Mouse (Mus musculus): Measurements from ENCODE around the gene Cd302. TPM values are rescaled to one million over a fixed set of nuclear protein-coding genes. Genes with fewer than 3 reads are reported as not detected.

The Cd302 gene
- polyA plus RNA-seq, 1 experiment: 15.3 TPM

DNA sequence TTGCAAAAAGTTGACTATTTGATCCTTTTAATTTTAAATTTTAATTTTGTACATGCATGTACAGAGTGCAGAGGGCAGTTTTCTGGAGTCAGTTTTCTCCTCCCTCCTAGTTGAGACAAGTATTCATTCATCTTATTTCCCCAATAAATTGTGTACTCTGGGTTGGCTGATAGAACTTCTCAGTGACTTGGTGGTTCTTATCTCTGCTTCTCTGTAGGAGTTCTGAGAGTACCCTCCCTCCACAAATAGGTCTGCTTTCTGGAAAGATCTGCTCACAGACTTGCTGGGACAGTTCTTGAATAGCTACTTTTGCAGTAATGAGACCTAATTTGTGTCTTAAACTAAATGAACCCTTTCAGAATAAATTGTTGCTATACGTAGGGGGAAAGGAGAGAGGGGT lies 55.8 kb downstream of the Cd302 start:
- no peaks in the 10 kb centered on the region for H3K4me1 ChIP-seq (ENCODE audit: control insufficient read depth, insufficient read depth, insufficient read length)

GRCm38 (mm10) chr2:60223489-60223888 lies 60.8 kb downstream of the Cd302 start:
- Histone ChIP-seq H3K27me3 (ENCODE audit: control insufficient read depth, insufficient read depth, low read length) (no peaks in the 10 kb centered on the region), H3K36me3 (ENCODE audit: control insufficient read depth, insufficient read depth, low read length) (no peaks in the 10 kb centered on the region), H3K4me1 (ENCODE audit: control insufficient read depth, insufficient read depth, insufficient read length) (no peaks in the 10 kb centered on the region; the same call in 1 of the 2 replicates), H3K27ac (ENCODE audit: insufficient read depth, low read length) (no peak overlapping the region), H3K4me3 (ENCODE audit: extremely low read depth, insufficient read depth, insufficient read length) (no peak overlapping the region)
- DNase-seq (ENCODE audit: low read depth in 1 of 2, low spot score in 2 of 2): no peak
- 64% methylated on average over 1 of the region's 1 CpGs for WGBS
- TF ChIP-seq POLR2A (IDR thresholded peaks at IDR 0.05; ENCODE audit: low read depth, low read length): no peak

More for the DNA sequence above, 55.8 kb downstream of the Cd302 start:
- no peak for DNase-seq (ENCODE audit: low read depth in 1 of 2, low spot score in 2 of 2)
- H3K27ac ChIP-seq (ENCODE audit: insufficient read depth, low read length): no peak overlapping the region
- no peak for TF ChIP-seq CTCF (IDR thresholded peaks at IDR 0.05; ENCODE audit: extremely low read depth, insufficient read depth, insufficient read length, insufficient replicate concordance)
- TF ChIP-seq POLR2A (IDR thresholded peaks at IDR 0.05; ENCODE audit: low read depth, low read length): no peak
- H3K36me3 ChIP-seq (ENCODE audit: control insufficient read depth, insufficient read depth, low read length): peaks cover 18% of the 10 kb centered on the region
- 96% methylated on average over 1 of the region's 1 CpGs for WGBS
- no peaks in the 10 kb centered on the region for H3K27me3 ChIP-seq (ENCODE audit: control insufficient read depth, insufficient read depth, low read length)
- H3K4me3 ChIP-seq (ENCODE audit: extremely low read depth, insufficient read depth, insufficient read length): no peak overlapping the region

GRCm38 (mm10) chr2:60221954-60222353 lies 62.3 kb downstream of the Cd302 start:
- Histone ChIP-seq H3K27ac (ENCODE audit: insufficient read depth, low read length) (no peak overlapping the region), H3K36me3 (ENCODE audit: control insufficient read depth, insufficient read depth, low read length) (no peaks in the 10 kb centered on the region), H3K27me3 (ENCODE audit: control insufficient read depth, insufficient read depth, low read length) (no peaks in the 10 kb centered on the region), H3K4me1 (ENCODE audit: control insufficient read depth, insufficient read depth, insufficient read length) (no peaks in the 10 kb centered on the region; the same call in 1 of the 2 replicates), H3K4me3 (ENCODE audit: extremely low read depth, insufficient read depth, insufficient read length) (no peak overlapping the region)
- DNase-seq (ENCODE audit: low read depth in 1 of 2, low spot score in 2 of 2): no peak
- TF ChIP-seq CTCF (IDR thresholded peaks at IDR 0.05; ENCODE audit: extremely low read depth, insufficient read depth, insufficient read length, insufficient replicate concordance): no peak
- 92% methylated on average over 2 of the region's 2 CpGs for whole genome bisulfite sequencing

- Histone ChIP-seq H3K36me3 (ENCODE audit: control insufficient read depth, insufficient read depth, low read length) (no peaks in the 10 kb centered on the region), H3K4me1 (ENCODE audit: control insufficient read depth, insufficient read depth, insufficient read length) (no peaks in the 10 kb centered on the region; the same call in 1 of the 2 replicates), H3K4me3 (ENCODE audit: extremely low read depth, insufficient read depth, insufficient read length) (no peak overlapping the region), H3K27me3 (ENCODE audit: control insufficient read depth, insufficient read depth, low read length) (no peaks in the 10 kb centered on the region), H3K27ac (ENCODE audit: insufficient read depth, low read length) (no peak overlapping the region)
- no peak for DNase-seq (ENCODE audit: low read depth in 1 of 2, low spot score in 2 of 2)
- no peak for TF ChIP-seq CTCF (IDR thresholded peaks at IDR 0.05; ENCODE audit: extremely low read depth, insufficient read depth, insufficient read length, insufficient replicate concordance)
- no peak for TF ChIP-seq POLR2A (IDR thresholded peaks at IDR 0.05; ENCODE audit: low read depth, low read length)
- 87% methylated on average over 6 of the region's 6 CpGs for WGBS
Measured at GRCm38 (mm10) chr2:60221236-60221635, 63.1 kb downstream of the Cd302 start.

GRCm38 (mm10) chr2:60217620-60218019 lies 66.7 kb downstream of the Cd302 start:
- DNase-seq (ENCODE audit: low read depth in 1 of 2, low spot score in 2 of 2): no peak
- no peaks in the 10 kb centered on the region for H3K27me3 ChIP-seq (ENCODE audit: control insufficient read depth, insufficient read depth, low read length)
- TF ChIP-seq CTCF (IDR thresholded peaks at IDR 0.05; ENCODE audit: extremely low read depth, insufficient read depth, insufficient read length, insufficient replicate concordance) (no peak), POLR2A (IDR thresholded peaks at IDR 0.05; ENCODE audit: low read depth, low read length) (no peak)
- WGBS: 46% methylated on average over 6 of the region's 6 CpGs
- H3K4me1 ChIP-seq (ENCODE audit: control insufficient read depth, insufficient read depth, insufficient read length): peaks cover 8% of the 10 kb centered on the region; the same call in 1 of the 2 replicates
- no peak overlapping the region for H3K4me3 ChIP-seq (ENCODE audit: extremely low read depth, insufficient read depth, insufficient read length)
- no peaks in the 10 kb centered on the region; the same call in 1 of the 2 replicates for H3K36me3 ChIP-seq (ENCODE audit: control insufficient read depth, insufficient read depth, low read length)
- no peak overlapping the region for H3K27ac ChIP-seq (ENCODE audit: insufficient read depth, low read length)

GRCm38 (mm10) chr2:60216547-60217153 lies 67.6 kb downstream of the Cd302 start:
- WGBS: 79% methylated on average over 4 of the region's 4 CpGs
- DNase-seq (ENCODE audit: low read depth in 1 of 2, low spot score in 2 of 2): no peak
- H3K27ac ChIP-seq (ENCODE audit: insufficient read depth, low read length): no peak overlapping the region
- TF ChIP-seq POLR2A (IDR thresholded peaks at IDR 0.05; ENCODE audit: low read depth, low read length): no peak
- no peak for TF ChIP-seq CTCF (IDR thresholded peaks at IDR 0.05; ENCODE audit: extremely low read depth, insufficient read depth, insufficient read length, insufficient replicate concordance)
- H3K4me3 ChIP-seq (ENCODE audit: extremely low read depth, insufficient read depth, insufficient read length): no peak overlapping the region
- peaks cover 10% of the 10 kb centered on the region for H3K4me1 ChIP-seq (ENCODE audit: control insufficient read depth, insufficient read depth, insufficient read length)
- no peaks in the 10 kb centered on the region; the same call in 1 of the 2 replicates for H3K36me3 ChIP-seq (ENCODE audit: control insufficient read depth, insufficient read depth, low read length)
- no peaks in the 10 kb centered on the region for H3K27me3 ChIP-seq (ENCODE audit: control insufficient read depth, insufficient read depth, low read length)

DNA sequence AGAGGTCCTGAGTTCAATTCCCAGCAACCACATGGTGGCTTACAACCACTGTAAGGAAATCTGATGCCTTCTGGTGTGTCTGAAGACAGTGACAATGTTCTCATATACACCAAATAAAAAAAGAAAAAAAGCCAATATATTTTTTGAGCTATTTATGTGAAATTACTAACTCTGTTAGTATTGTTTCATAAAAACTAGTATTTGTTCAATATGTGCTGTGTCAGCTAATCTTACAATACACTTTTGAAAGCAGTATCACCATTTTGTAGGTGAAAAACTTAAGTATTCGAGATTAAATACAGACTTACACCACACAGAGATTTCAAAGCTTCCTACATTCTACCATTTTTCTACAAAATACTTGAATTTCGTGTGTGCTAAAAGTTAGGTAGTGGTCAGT lies 69.6 kb downstream of the Cd302 start:
- Histone ChIP-seq H3K4me1 (ENCODE audit: control insufficient read depth, insufficient read depth, insufficient read length) (peaks cover 14% of the 10 kb centered on the region), H3K27ac (ENCODE audit: insufficient read depth, low read length) (no peak overlapping the region), H3K27me3 (ENCODE audit: control insufficient read depth, insufficient read depth, low read length) (no peaks in the 10 kb centered on the region), H3K4me3 (ENCODE audit: extremely low read depth, insufficient read depth, insufficient read length) (no peak overlapping the region), H3K36me3 (ENCODE audit: control insufficient read depth, insufficient read depth, low read length) (no peaks in the 10 kb centered on the region; the same call in 1 of the 2 replicates)
- WGBS: 91% methylated on average over 2 of the region's 2 CpGs
- TF ChIP-seq CTCF (IDR thresholded peaks at IDR 0.05; ENCODE audit: extremely low read depth, insufficient read depth, insufficient read length, insufficient replicate concordance) (no peak), POLR2A (IDR thresholded peaks at IDR 0.05; ENCODE audit: low read depth, low read length) (no peak)
- no peak for DNase-seq (ENCODE audit: low read depth in 1 of 2, low spot score in 2 of 2)
